Mouse (Mus musculus) erythroblast, embryonic 14.5 days (primary cell): ENCODE measurements around the gene Mlh3. TPM values are rescaled to one million over a fixed set of nuclear protein-coding genes. Genes with fewer than 3 reads are reported as not detected.

Source experiments
- H3K27me3 ChIP-seq: 2 replicates; pipeline ENCODE4 v1.6.1; 2012; ENCODE audit warnings: inconsistent platforms; ENCODE audit not compliant: control insufficient read depth
- H3K36me3 ChIP-seq: 2 replicates; pipeline ENCODE4 v1.6.1; 2012; ENCODE audit warnings: mild to moderate bottlenecking, inconsistent platforms; ENCODE audit not compliant: control insufficient read depth
- H3K4me1 ChIP-seq: 2 replicates; pipeline ENCODE4 v1.6.1; 2012; ENCODE audit warnings: inconsistent platforms; ENCODE audit not compliant: control insufficient read depth
- H3K4me3 ChIP-seq: replicated peaks from 2 replicates; pipeline ENCODE3; 2012; ENCODE audit warnings: moderate library complexity, mild to moderate bottlenecking, inconsistent platforms
- H3K9me3 ChIP-seq: 2 replicates; pipeline ENCODE4 v1.6.1; 2012; ENCODE audit warnings: low read length, inconsistent platforms, mixed read lengths; ENCODE audit not compliant: control insufficient read depth
- GATA1 ChIP-seq: IDR thresholded peaks from 2 replicates; pipeline ENCODE4 v1.6.1; 2012; ENCODE audit warnings: low read length, inconsistent platforms, mixed read lengths
- TAL1 ChIP-seq: IDR thresholded peaks from 3 replicates; pipeline ENCODE4 v1.6.1; 2012; ENCODE audit warnings: low read length, inconsistent platforms, mixed read lengths
- polyA plus RNA-seq: library from polyadenylated mRNA; stranded (reverse); fragments of >175 nt; gene quantifications from 2 replicates; pipeline ENCODE4 v1.2.3, GENCODE M21; 2012

Mlh3 gene
- polyA plus RNA-seq, 1 experiment = 0.04 TPM

DNA sequence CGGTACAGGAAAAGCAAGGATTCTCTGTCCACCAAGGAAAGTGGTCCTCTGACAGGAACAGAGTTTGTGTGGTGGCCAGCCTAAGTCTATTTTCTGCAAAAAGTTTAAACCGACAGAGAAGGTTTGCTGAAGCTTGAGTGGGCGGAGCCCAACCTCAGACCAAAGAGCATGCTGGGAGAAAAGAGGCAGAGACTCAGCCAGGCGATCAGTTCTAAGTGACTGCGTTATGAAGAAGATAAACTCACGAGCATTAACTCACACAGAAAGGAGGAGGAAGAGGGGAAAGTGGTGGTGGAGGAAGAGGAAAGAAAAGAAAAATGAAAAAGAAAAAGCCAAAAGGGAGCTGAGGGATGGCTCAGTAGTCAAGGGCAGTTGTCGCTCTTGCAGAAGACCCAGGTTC is 80.1 kb downstream of the Mlh3 start:
- Histone ChIP-seq H3K4me1 (no peaks in the 10 kb centered on the region), H3K36me3 (no peaks in the 10 kb centered on the region), H3K4me3 (no peak overlapping the region), H3K27me3 (peaks cover 3% of the 10 kb centered on the region), H3K9me3 (no peaks in the 10 kb centered on the region)
- TF ChIP-seq GATA1 (no peak), TAL1 (no peak)

GRCm38 (mm10) chr12:85186361-85186760 is 84.0 kb downstream of the Mlh3 start:
- Histone ChIP-seq H3K4me3 (no peak overlapping the region), H3K27me3 (peaks cover 24% of the 10 kb centered on the region), H3K4me1 (no peaks in the 10 kb centered on the region), H3K9me3 (no peaks in the 10 kb centered on the region), H3K36me3 (no peaks in the 10 kb centered on the region)
- TF ChIP-seq TAL1 (no peak), GATA1 (no peak)

GRCm38 (mm10) chr12:85185810-85186209 is 84.6 kb downstream of the Mlh3 start:
- Histone ChIP-seq H3K4me1 (no peaks in the 10 kb centered on the region), H3K27me3 (peaks cover 30% of the 10 kb centered on the region)
- TF ChIP-seq TAL1 (no peak), GATA1 (no peak)

More at GRCm38 (mm10) chr12:85185810-85186209, 84.6 kb downstream of the Mlh3 start:
- Histone ChIP-seq H3K9me3 (no peaks in the 10 kb centered on the region), H3K36me3 (no peaks in the 10 kb centered on the region), H3K4me3 (no peak overlapping the region)

Other genes with a start within 250 kb of the Mlh3 start
- gene Prox2, start 159.8 kb downstream of the Mlh3 start, polyA plus RNA-seq = 0.31 and 0.34 TPM in 2 replicates
- gene Dlst, start 159.8 kb downstream of the Mlh3 start, polyA plus RNA-seq = 41.0 and 55.1 TPM in 2 replicates
- 0.03 and 0.06 TPM in 2 replicates for gene Rps6kl1, start 119.3 kb downstream of the Mlh3 start, polyA plus RNA-seq
- not detected in 2 replicates for gene Pgf, start 92.8 kb downstream of the Mlh3 start, polyA plus RNA-seq
- gene Eif2b2, start 51.1 kb downstream of the Mlh3 start, polyA plus RNA-seq = 18.6 and 27.3 TPM in 2 replicates
- gene Acyp1, start 17.8 kb upstream of the Mlh3 start, polyA plus RNA-seq = 7.4 and 10.0 TPM in 2 replicates
- 0.01 TPM in 1 of 2 replicates, not detected in the other for gene Zc2hc1c, start 18.0 kb upstream of the Mlh3 start, polyA plus RNA-seq
- 0.12 and 0.15 TPM in 2 replicates for gene Nek9, start 68.8 kb upstream of the Mlh3 start, polyA plus RNA-seq
- 19.3 and 20.4 TPM in 2 replicates for gene Tmed10, start 104.2 kb upstream of the Mlh3 start, polyA plus RNA-seq
- gene Fos, start 203.3 kb upstream of the Mlh3 start, polyA plus RNA-seq = 18.4 and 19.2 TPM in 2 replicates